Mouse (Mus musculus): ENCODE measurements around the gene Actrt2. TPM values are rescaled to one million over a fixed set of nuclear protein-coding genes. Genes with fewer than 3 reads are reported as not detected.

Actrt2 gene
- polyA plus RNA-seq, 1 experiment from 2014 or later = not detected

DNA sequence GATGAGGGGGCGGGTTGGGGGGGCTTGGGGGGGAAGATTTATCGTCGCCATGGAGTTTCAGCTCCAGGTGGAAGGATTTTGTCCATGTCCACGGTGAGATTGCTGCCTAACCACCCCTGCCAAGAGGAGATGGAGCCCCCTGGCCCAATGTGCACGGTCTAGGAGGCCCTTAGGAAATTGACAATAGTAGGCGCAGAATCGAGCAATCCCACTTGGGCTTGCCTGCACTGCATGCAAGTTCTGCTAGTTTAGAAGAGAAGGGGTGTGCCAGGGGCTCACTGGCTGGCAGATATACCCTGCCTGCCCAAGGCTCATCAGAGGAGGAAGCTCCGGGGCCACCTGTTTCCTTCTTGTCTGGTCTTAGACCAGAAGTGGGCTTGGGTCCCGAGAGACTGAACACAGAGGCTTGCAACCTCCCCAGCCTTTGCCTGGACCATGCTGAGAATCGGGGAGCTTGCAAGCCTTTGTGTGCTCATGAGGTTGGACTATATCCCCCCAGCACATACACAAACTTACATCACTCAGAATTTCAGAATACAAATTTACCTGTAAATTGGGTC, 7.9 kb upstream of the Actrt2 start:
- 51% methylated on average over 10 of the region's 10 CpGs for WGBS
- peak overlapping the region; percentile 29; the same call in 1 of the 2 replicates for H3K4me2 ChIP-seq (replicated peaks)

DNA sequence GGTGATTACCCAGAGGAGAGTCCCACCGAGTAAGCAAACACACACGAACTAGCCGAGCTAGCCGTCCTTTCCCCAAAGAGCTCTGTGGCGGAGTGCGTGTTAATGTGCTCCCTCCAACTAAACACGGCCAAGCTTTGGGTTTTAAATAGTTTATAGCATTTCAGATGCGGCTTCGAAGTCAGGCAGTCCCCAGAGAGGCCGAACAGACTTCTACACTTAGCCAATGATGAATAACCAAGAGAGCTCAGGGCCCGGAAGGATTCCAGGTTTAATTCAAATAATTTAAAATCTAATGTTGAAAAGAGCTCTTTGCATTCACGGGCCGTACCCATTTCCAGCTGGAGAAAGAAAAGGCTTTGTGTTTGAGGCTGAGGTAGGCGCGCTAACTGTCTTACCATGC, 7.3 kb upstream of the Actrt2 start:
- Histone ChIP-seq H3K4me2 (replicated peaks) (peak overlapping the region; percentile 29), H3K27me3 (no peaks in the 10 kb centered on the region), H3K27ac (replicated peaks) (0 out of 2 replicates have a peak overlapping the region, but pooled peaks have one; percentile 4), H3K9ac (replicated peaks) (no peak overlapping the region), H3K4me3 (peak overlapping the region; percentile 18; the same call in 1 of the 2 replicates), H3K36me3 (no peaks in the 10 kb centered on the region), H3K9me3 (no peaks in the 10 kb centered on the region), H3K4me1 (peaks cover 12% of the 10 kb centered on the region)
- ATAC-seq (replicated peaks) = no peak
- WGBS = 21% methylated on average over 15 of the region's 15 CpGs

More for the DNA sequence above, 7.9 kb upstream of the Actrt2 start:
- Histone ChIP-seq H3K9ac (replicated peaks) (no peak overlapping the region), H3K4me1 (peaks cover 12% of the 10 kb centered on the region), H3K27me3 (no peaks in the 10 kb centered on the region), H3K4me3 (no peak overlapping the region), H3K9me3 (no peaks in the 10 kb centered on the region), H3K27ac (replicated peaks) (0 out of 2 replicates have a peak overlapping the region, but pooled peaks have one; percentile 4), H3K36me3 (no peaks in the 10 kb centered on the region)
- ATAC-seq (replicated peaks) = no peak

DNA sequence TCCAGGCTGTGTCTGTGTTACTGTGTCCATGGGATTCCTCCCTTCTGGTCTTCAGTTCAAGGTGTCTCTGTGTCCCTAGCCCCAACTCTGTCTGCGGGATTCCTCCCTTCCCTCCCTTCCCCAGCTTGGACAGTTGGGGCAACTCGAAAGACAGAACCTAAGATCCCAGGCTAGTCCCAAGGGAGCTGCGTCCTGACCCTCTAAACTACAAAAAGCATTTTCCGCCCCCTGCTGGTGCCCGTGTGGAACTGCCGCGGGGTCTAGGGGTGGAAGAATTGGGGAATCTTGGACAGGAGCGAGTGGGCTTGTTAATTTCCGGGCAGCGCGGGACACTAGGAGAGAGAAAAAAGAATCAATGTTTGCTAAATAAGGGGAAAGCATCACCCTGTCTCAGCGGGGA, 6.9 kb upstream of the Actrt2 start:
- Histone ChIP-seq H3K9me3 (no peaks in the 10 kb centered on the region), H3K36me3 (no peaks in the 10 kb centered on the region), H3K9ac (replicated peaks) (no peak overlapping the region), H3K27ac (replicated peaks) (no peak overlapping the region), H3K4me3 (peak overlapping the region; percentile 18; the same call in 1 of the 2 replicates), H3K4me2 (replicated peaks) (peak overlapping the region; percentile 29), H3K27me3 (no peaks in the 10 kb centered on the region), H3K4me1 (peaks cover 12% of the 10 kb centered on the region)
- no peak; the same call in 1 of the 2 replicates for ATAC-seq (replicated peaks)
- WGBS = 2% methylated on average over 12 of the region's 12 CpGs

DNA sequence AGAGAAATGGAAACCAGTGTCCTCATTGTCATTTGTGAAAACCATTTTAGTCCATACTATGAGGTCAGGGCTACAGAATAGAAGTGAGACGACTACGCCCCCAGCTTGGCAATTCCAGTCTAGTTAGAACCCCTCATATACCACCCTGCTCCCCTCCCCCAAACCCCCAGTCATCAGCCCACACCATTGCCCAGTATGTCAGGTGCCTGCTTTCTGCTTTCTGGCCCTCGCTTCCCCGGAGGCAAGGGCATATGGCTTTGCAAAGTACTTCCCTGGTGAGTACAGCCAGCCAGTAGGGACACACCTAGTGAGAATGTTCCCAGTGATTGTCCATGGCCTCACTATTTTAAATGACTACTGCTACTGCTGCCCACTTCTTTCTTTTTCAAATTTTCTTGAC, 6.3 kb upstream of the Actrt2 start:
- no peak overlapping the region for H3K4me3 ChIP-seq
- ATAC-seq (replicated peaks) = no peak
- H3K9ac ChIP-seq (replicated peaks) = no peak overlapping the region
- no peaks in the 10 kb centered on the region for H3K27me3 ChIP-seq
- H3K4me2 ChIP-seq (replicated peaks) = no peak overlapping the region
- WGBS = 71% methylated on average over 4 of the region's 4 CpGs
- no peak overlapping the region for H3K27ac ChIP-seq (replicated peaks)
- H3K4me1 ChIP-seq = peaks cover 12% of the 10 kb centered on the region
- H3K9me3 ChIP-seq = no peaks in the 10 kb centered on the region
- H3K36me3 ChIP-seq = no peaks in the 10 kb centered on the region

GRCm38 (mm10) chr4:154672027-154672426, 4.4 kb upstream of the Actrt2 start:
- no peak for ATAC-seq (replicated peaks)
- Histone ChIP-seq H3K4me3 (no peak overlapping the region), H3K9ac (replicated peaks) (no peak overlapping the region), H3K4me1 (peaks cover 12% of the 10 kb centered on the region), H3K36me3 (no peaks in the 10 kb centered on the region), H3K9me3 (no peaks in the 10 kb centered on the region), H3K27me3 (no peaks in the 10 kb centered on the region), H3K27ac (replicated peaks) (no peak overlapping the region), H3K4me2 (replicated peaks) (no peak overlapping the region)
- 51% methylated on average over 1 of the region's 1 CpGs for WGBS

DNA sequence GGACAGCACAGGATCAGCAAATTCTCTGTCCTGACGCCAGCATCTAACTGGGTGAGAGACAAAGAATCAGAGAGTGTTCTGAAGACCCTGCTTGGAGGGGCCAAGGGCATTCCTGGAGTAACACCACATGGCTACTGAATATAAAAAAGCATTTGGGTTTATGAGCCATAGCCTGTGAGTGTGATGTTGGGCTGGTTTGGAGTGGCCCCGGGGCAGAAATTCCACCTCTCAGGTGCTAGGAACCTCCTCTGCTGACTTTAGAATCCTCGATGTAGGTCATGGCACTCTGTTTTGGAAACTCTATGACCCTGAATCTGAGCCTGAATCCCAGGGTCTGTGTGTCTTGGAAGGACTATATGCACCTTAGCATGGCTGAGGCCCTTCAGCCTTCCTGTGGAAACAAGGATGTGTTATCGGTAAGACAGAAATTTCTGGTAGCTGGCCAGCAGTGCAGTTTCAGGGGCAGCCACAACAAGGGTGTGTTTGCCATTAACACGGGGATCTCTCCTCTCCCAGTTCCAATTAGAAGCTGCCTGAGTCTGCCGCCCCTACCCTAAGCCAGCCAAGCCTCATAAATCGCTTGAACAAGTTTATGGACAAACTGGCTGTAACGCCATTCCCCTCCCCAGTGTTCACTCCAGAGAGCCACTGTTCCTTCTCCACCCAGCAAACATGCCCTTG, 3.7 kb upstream of the Actrt2 start:
- no peak for ATAC-seq (replicated peaks)
- Histone ChIP-seq H3K4me1 (peaks cover 12% of the 10 kb centered on the region), H3K4me3 (no peak overlapping the region), H3K36me3 (no peaks in the 10 kb centered on the region), H3K27me3 (no peaks in the 10 kb centered on the region), H3K4me2 (replicated peaks) (no peak overlapping the region), H3K9ac (replicated peaks) (no peak overlapping the region), H3K27ac (replicated peaks) (no peak overlapping the region), H3K9me3 (no peaks in the 10 kb centered on the region)
- WGBS = 74% methylated on average over 8 of the region's 8 CpGs

DNA sequence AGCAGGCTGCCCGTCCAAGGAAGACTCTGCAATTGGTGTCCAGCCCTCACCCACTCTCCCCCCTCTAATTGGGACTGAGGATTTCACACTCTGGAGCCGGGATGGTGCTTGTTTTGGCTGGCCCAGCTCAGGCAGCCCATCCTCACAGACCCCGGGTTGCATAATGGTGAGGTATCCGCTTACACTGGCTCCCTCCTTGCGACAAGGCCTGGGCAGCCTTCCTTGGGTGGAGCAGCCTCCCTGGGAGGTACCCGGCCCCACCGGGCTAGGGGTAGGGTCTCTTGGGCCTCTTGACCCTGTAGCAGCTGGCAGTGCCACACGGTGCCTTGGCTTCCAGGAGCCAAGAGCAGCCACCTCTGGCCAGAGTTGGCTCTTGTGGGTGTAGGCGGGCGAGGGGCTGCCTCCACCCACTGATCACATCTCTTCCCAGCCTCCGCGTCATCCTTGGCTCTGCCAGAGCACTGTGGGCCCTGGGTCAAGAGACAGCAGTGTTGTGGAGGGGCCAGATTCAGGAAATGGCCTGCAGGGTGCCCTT, 4.9 kb downstream of the Actrt2 start:
- no peaks in the 10 kb centered on the region for H3K9me3 ChIP-seq
- H3K9ac ChIP-seq (replicated peaks) = no peak overlapping the region
- no peaks in the 10 kb centered on the region for H3K27me3 ChIP-seq
- no peak overlapping the region for H3K27ac ChIP-seq (replicated peaks)
- H3K4me1 ChIP-seq = no peaks in the 10 kb centered on the region
- H3K36me3 ChIP-seq = no peaks in the 10 kb centered on the region
- 69% methylated on average over 12 of the region's 12 CpGs for WGBS
- no peak overlapping the region for H3K4me2 ChIP-seq (replicated peaks)
- H3K4me3 ChIP-seq = no peak overlapping the region
- no peak for ATAC-seq (replicated peaks)

DNA sequence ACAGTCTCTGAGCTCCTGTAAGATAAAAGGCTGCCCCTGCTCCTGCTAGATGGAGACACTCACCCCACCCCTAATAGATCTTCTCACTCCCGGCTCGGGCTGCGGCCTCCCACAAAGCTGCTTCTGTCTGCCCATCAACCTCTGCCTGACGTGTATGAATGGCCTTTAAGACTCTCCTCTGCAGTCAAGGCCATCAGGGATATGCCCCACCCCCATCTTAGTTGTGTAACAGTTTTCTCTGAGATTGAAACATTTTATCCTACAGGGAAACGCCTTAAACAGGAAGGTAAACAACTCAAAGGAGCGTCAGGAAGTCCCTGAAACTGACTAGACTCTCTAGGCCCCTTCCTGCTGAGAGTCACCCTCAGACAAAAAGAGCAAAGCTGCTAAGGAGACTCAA, 6.4 kb downstream of the Actrt2 start:
- WGBS = 46% methylated on average over 6 of the region's 6 CpGs
- Histone ChIP-seq H3K9me3 (no peaks in the 10 kb centered on the region), H3K4me1 (no peaks in the 10 kb centered on the region), H3K27me3 (no peaks in the 10 kb centered on the region), H3K4me3 (no peak overlapping the region), H3K9ac (replicated peaks) (no peak overlapping the region), H3K4me2 (replicated peaks) (no peak overlapping the region), H3K27ac (replicated peaks) (no peak overlapping the region), H3K36me3 (no peaks in the 10 kb centered on the region)
- ATAC-seq (replicated peaks) = no peak

- ATAC-seq (replicated peaks) = no peak
Measured at GRCm38 (mm10) chr4:154660025-154660424, 7.6 kb downstream of the Actrt2 start.

DNA sequence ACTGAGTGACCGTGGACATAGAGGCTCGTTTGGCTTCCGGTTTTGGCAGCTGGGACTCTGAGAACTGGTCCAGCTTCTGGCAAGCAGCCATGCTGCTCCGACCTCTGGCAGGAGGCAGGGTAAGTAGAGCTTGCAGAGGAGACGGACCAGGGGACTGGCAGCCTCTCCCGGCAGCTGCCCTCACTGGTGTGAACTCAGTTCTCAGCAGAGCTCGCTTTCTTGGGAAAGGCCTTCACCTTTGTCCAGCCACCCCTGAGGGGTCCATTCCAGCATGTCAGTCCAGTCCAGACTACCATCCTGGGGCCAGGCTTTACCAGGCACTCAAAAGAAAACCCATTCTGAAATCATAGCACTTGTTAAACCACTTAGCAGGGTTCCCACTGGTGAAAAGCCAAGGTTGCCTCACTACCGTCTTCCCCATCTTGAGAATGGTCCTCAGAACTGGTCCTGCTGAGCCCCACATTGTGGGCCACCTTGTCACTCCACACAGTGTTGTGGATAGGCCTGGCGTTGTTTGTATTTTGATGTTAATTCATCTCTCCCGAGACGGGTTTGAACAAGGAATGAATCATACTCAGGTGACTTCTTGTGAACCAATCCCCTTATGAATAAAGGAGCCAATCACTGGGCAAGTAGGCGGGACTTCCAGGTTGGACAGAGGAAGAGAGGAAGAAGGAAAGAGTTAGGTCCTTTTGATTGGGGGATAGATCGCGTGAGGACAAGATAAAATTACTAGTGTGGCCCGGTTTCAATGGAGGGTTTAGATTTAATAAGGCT, 12.3 kb downstream of the Actrt2 start:
- Histone ChIP-seq H3K27ac (replicated peaks) (no peak overlapping the region), H3K9ac (replicated peaks) (no peak overlapping the region), H3K4me3 (no peak overlapping the region), H3K36me3 (no peaks in the 10 kb centered on the region), H3K9me3 (no peaks in the 10 kb centered on the region), H3K4me1 (no peaks in the 10 kb centered on the region), H3K27me3 (no peaks in the 10 kb centered on the region), H3K4me2 (replicated peaks) (no peak overlapping the region)
- 74% methylated on average over 15 of the region's 15 CpGs for WGBS
- ATAC-seq (replicated peaks) = no peak

More at GRCm38 (mm10) chr4:154660025-154660424, 7.6 kb downstream of the Actrt2 start:
- Histone ChIP-seq H3K27ac (replicated peaks) (no peak overlapping the region), H3K4me3 (no peak overlapping the region), H3K36me3 (no peaks in the 10 kb centered on the region), H3K4me2 (replicated peaks) (no peak overlapping the region), H3K27me3 (no peaks in the 10 kb centered on the region), H3K9me3 (no peaks in the 10 kb centered on the region), H3K4me1 (no peaks in the 10 kb centered on the region), H3K9ac (replicated peaks) (no peak overlapping the region)

- Histone ChIP-seq H3K9ac (replicated peaks) (no peak overlapping the region), H3K36me3 (no peaks in the 10 kb centered on the region), H3K4me3 (no peak overlapping the region), H3K9me3 (no peaks in the 10 kb centered on the region), H3K27ac (replicated peaks) (no peak overlapping the region), H3K4me1 (no peaks in the 10 kb centered on the region), H3K27me3 (no peaks in the 10 kb centered on the region), H3K4me2 (replicated peaks) (no peak overlapping the region)
- no peak for ATAC-seq (replicated peaks)
- WGBS = 28% methylated on average over 5 of the region's 5 CpGs
Measured at GRCm38 (mm10) chr4:154652494-154652893, 15.2 kb downstream of the Actrt2 start.

Data from forebrain, embryonic 15.5 days (tissue).